Mouse (Mus musculus): ENCODE results near the gene Atp6v0a2.

DNA sequence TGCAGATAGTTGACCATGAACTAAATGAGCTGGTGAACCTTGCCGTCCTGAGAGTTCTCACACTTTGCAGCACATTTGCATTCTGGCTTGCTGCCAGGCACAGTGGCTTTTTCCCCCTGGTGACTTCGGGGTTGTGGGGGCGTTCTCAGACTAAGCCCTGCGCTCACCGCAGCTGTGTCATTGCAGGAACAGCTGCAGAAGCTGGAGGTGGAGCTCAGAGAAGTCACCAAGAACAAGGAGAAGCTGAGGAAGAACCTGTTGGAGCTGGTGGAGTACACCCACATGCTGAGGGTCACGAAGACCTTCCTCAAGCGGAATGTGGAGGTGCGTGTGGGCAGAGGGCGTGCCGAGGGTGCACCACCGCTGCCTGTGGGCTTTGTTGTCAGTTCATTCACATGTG, 8.9 kb downstream of the Atp6v0a2 start:
- TF ChIP-seq ZC3H11A (IDR thresholded peaks at IDR 0.05; ENCODE audit: borderline replicate concordance, low read depth, low read length) (no peak), MAFK (IDR thresholded peaks at IDR 0.05; ENCODE audit: insufficient read depth, low read depth, low read length) (no peak), ZNF384 (IDR thresholded peaks at IDR 0.05; ENCODE audit: low read depth, low read length) (no peak)

Measured in ES-E14 (cell line).